Mouse (Mus musculus): ENCODE results near the gene Fes. TPM values are rescaled to one million over a fixed set of nuclear protein-coding genes. Genes with fewer than 3 reads are reported as not detected.
A peak's percentile ranks its signal among the peaks of the same experiment; 100 is the strongest.

Fes gene
- polyA plus RNA-seq, 1 experiment: 53.1 TPM

DNA sequence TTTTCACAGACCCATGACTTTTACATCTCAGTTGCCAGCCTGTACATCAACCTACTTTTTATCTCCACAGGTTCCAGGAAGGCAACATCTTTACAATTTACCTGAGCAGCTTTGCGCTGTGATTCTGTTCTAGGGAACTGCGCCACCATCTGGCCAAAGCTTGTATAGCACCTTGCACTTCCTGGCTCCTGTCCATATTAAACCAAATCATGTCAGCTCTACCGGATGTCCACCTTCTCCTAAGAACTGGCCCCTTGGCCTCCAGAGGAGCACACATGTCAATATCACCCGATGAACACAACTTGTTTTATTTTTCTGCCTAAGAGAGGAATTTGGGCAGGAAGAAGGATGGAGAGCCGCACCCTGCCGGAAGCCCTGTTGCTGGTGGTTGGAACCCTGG is 10.3 kb downstream of the Fes start:
- no peak overlapping the region for H3K4me3 ChIP-seq (replicated peaks)
- H3K4me1 ChIP-seq: peaks cover 87% of the 10 kb centered on the region
- no peaks in the 10 kb centered on the region for H3K9me3 ChIP-seq
- H3K36me3 ChIP-seq (replicated peaks; ENCODE audit: low read length): peaks cover 64% of the 10 kb centered on the region
- TF ChIP-seq FLI1 (IDR thresholded peaks at IDR 0.05; ENCODE audit: low read length): no peak
- TF ChIP-seq GATA1 (IDR thresholded peaks at IDR 0.05; ENCODE audit: borderline replicate concordance, low read length): no peak
- no peaks in the 10 kb centered on the region for H3K27me3 ChIP-seq (replicated peaks)

DNA sequence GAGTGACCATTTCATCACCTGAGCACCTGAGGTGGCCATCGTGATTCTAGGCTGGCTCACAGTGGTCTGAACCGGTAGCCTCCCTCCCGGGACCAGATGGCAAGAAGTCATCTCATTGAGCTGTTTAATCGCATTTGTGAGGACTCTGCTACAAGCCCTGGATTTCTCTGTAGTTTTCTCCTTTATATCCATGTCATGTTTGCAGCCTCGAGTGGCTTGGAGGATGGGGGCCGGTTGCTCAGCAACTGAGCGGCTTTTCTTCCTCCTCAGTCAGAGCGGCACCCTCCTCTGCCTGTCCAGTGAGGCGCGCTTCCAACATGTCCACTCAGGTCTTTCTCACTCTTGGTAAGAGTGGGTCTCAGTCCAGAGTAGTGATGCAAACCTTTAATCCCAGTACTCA is 11.6 kb downstream of the Fes start:
- no peaks in the 10 kb centered on the region for H3K27me3 ChIP-seq (replicated peaks)
- no peak for TF ChIP-seq FLI1 (IDR thresholded peaks at IDR 0.05; ENCODE audit: low read length)
- H3K4me1 ChIP-seq: peaks cover 89% of the 10 kb centered on the region
- H3K4me3 ChIP-seq (replicated peaks): no peak overlapping the region
- H3K9me3 ChIP-seq: no peaks in the 10 kb centered on the region
- H3K36me3 ChIP-seq (replicated peaks; ENCODE audit: low read length): peaks cover 51% of the 10 kb centered on the region

DNA sequence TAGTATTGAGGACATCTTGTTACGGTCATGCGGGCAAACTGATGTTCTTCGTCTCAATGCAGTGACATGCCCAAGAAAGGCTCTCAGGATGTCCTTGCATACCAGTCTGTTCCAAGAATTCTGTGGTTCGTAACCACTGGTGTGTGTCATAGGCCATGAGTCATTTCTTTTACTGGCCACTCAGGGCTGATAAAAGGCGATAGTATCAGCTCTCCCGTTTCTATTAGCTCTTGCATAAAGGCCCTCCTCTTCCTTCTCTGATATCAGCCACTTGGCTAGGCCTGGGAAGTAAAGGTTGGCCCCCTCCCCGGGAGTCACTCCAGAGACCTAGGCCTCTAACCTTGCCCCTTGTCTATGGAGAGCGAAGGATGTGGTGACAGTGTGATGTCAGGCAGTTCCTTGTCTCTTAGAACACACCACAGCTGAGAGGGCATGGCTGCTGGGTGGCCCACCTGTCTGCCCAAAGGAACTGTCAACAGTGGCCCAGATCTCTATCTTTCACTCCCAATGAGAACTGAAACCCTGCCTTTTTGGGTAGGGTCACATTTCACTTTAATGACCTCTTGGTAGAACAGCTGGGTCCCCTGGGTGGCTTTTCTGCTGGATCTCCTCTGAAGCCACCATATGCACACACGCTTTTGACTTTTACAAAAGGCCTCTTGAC is 12.2 kb downstream of the Fes start:
- Histone ChIP-seq H3K4me1 (peaks cover 84% of the 10 kb centered on the region), H3K36me3 (replicated peaks; ENCODE audit: low read length) (peaks cover 45% of the 10 kb centered on the region), H3K9me3 (no peaks in the 10 kb centered on the region), H3K4me3 (replicated peaks) (peak overlapping the region; percentile 85), H3K27me3 (replicated peaks) (no peaks in the 10 kb centered on the region)
- peak; percentile 86 for TF ChIP-seq GATA1 (IDR thresholded peaks at IDR 0.05; ENCODE audit: borderline replicate concordance, low read length)
- TF ChIP-seq FLI1 (IDR thresholded peaks at IDR 0.05; ENCODE audit: low read length): no peak

DNA sequence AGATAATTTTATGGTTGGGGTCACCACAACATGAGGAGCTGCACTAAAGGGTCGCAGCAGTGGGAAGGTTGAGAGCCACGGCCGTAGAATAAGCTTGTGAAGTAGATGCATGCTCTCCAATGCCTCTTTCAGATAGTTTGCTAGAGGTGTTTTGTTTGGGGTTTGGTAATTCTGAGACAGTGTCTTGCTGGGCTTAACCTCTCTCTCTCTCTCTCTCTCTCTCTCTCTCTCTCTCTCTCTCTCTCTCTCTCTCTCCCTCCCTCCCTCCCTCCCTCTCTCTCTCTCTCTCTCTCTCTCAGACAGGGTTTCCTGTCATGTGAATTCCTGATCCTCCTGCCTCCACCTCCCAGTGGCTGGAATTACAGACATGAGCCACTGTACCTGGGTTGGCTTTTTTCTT is 13.0 kb downstream of the Fes start:
- TF ChIP-seq GATA1 (IDR thresholded peaks at IDR 0.05; ENCODE audit: borderline replicate concordance, low read length) (no peak), FLI1 (IDR thresholded peaks at IDR 0.05; ENCODE audit: low read length) (no peak)
- no peaks in the 10 kb centered on the region for H3K27me3 ChIP-seq (replicated peaks)
- H3K9me3 ChIP-seq: no peaks in the 10 kb centered on the region
- peaks cover 37% of the 10 kb centered on the region for H3K36me3 ChIP-seq (replicated peaks; ENCODE audit: low read length)
- peaks cover 86% of the 10 kb centered on the region for H3K4me1 ChIP-seq
- H3K4me3 ChIP-seq (replicated peaks): peak overlapping the region; percentile 85

DNA sequence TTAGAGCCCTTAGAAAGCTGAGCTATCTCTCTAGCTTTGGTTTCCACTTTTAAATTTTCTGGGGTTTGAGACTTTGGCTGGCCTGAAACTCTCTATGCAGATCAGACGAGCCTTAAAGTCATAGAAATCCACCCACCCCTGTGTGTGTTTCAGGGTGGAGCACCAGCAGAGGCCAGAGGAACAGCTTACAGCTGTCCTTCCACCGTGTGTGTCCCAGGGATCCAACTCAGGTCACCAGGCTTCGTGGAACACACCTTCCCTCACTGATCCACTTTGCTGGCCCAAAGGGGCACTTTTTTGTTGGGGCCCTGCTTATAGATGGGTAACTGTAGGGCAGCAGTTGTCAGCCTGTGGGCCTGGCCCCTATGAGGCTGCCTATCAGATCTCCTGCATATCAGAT is 13.5 kb downstream of the Fes start:
- Histone ChIP-seq H3K4me3 (replicated peaks) (peak overlapping the region; percentile 51), H3K36me3 (replicated peaks; ENCODE audit: low read length) (peaks cover 35% of the 10 kb centered on the region), H3K27me3 (replicated peaks) (no peaks in the 10 kb centered on the region), H3K9me3 (no peaks in the 10 kb centered on the region), H3K4me1 (peaks cover 86% of the 10 kb centered on the region)
- TF ChIP-seq GATA1 (IDR thresholded peaks at IDR 0.05; ENCODE audit: borderline replicate concordance, low read length) (no peak), FLI1 (IDR thresholded peaks at IDR 0.05; ENCODE audit: low read length) (no peak)

DNA sequence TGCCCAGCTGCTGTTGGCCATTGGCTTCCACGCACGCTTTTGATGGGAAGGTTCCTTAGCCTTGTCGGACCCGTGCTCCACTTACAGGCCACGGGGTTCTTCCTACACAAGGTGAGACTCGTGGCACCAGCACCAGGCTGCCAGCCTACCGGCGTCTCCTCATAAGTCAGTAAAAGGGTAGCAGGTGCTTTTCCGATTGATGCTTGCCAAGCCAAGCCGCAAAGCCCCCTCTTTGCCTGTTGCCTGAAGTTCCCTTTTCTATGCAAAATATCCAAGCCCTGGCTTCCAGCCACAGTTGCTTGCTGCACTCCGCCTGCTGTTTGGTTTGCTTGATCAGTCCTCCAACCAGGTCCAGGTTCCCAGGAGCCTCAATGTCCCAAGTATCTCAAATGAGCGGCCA is 13.9 kb downstream of the Fes start:
- Histone ChIP-seq H3K9me3 (no peaks in the 10 kb centered on the region), H3K36me3 (replicated peaks; ENCODE audit: low read length) (peaks cover 35% of the 10 kb centered on the region), H3K4me1 (peaks cover 89% of the 10 kb centered on the region), H3K27me3 (replicated peaks) (no peaks in the 10 kb centered on the region), H3K4me3 (replicated peaks) (no peak overlapping the region)
- TF ChIP-seq GATA1 (IDR thresholded peaks at IDR 0.05; ENCODE audit: borderline replicate concordance, low read length) (no peak), FLI1 (IDR thresholded peaks at IDR 0.05; ENCODE audit: low read length) (no peak)

DNA sequence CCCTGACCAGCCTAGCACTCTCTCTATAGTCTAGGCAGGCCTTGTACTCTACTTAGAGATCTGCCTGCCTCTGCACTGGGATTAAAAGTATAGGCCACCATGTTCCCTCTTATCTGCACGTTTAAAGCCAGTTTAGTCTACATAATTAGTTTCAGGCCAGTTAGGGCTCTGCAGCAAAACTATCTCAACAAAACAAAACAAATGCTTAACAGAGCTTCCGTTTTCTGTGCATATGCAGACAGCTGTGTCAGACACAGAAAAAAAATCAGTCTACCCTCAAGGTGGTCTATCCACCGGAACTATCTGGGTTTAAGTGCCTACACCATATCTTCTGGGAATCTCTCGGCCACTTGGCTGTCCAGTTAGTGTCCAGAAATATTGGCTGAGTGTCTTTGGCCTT is 14.4 kb downstream of the Fes start:
- H3K36me3 ChIP-seq (replicated peaks; ENCODE audit: low read length): peaks cover 34% of the 10 kb centered on the region
- peak overlapping the region; percentile 6 for H3K4me3 ChIP-seq (replicated peaks)
- H3K9me3 ChIP-seq: no peaks in the 10 kb centered on the region
- H3K27me3 ChIP-seq (replicated peaks): no peaks in the 10 kb centered on the region
- TF ChIP-seq GATA1 (IDR thresholded peaks at IDR 0.05; ENCODE audit: borderline replicate concordance, low read length) (no peak), FLI1 (IDR thresholded peaks at IDR 0.05; ENCODE audit: low read length) (no peak)
- H3K4me1 ChIP-seq: peaks cover 89% of the 10 kb centered on the region

DNA sequence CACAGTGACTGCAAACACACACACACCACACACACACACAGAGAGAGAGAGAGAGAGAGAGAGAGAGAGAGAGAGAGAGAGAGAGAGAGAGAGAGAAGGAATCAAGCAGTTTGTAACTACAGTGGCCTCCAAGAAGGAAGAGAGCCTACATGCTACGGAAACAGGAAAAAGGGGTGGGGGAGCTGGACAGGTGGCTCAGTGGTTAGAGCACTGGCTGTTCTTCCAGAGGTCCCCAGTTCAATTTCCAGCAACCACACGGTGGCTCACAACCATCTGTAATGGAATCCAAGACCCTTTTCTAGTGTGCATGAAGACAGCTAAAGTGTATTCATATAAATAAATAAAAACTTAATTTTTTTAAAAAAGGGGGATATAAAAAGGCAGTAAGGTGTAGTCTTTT is 15.1 kb downstream of the Fes start:
- no peak for TF ChIP-seq GATA1 (IDR thresholded peaks at IDR 0.05; ENCODE audit: borderline replicate concordance, low read length)
- no peak for TF ChIP-seq FLI1 (IDR thresholded peaks at IDR 0.05; ENCODE audit: low read length)
- Histone ChIP-seq H3K27me3 (replicated peaks) (no peaks in the 10 kb centered on the region), H3K9me3 (no peaks in the 10 kb centered on the region), H3K36me3 (replicated peaks; ENCODE audit: low read length) (peaks cover 34% of the 10 kb centered on the region), H3K4me1 (peaks cover 92% of the 10 kb centered on the region), H3K4me3 (replicated peaks) (no peak overlapping the region)

DNA sequence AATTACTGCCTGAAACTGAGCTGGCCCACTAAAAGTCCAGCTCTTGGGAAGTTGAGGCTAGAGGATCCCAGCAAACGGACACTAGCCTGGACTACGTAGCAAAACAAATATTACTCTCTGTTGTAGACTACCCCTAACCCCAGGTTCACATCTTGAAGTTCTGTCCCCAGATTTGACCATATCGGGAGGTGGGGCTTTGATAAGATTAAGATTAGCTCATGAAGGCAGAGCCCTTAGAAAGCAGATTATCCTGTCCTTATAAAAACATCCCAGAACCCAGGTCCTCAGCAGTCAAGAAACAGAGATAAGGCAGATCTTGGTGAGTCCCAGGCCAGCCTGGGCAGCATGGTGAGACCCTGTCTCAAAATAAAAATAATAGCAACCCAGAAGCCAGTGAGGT is 15.6 kb downstream of the Fes start:
- TF ChIP-seq GATA1 (IDR thresholded peaks at IDR 0.05; ENCODE audit: borderline replicate concordance, low read length) (no peak), FLI1 (IDR thresholded peaks at IDR 0.05; ENCODE audit: low read length) (no peak)
- H3K27me3 ChIP-seq (replicated peaks): no peaks in the 10 kb centered on the region
- no peak overlapping the region for H3K4me3 ChIP-seq (replicated peaks)
- H3K36me3 ChIP-seq (replicated peaks; ENCODE audit: low read length): peaks cover 34% of the 10 kb centered on the region
- H3K9me3 ChIP-seq: no peaks in the 10 kb centered on the region
- peaks cover 92% of the 10 kb centered on the region for H3K4me1 ChIP-seq

DNA sequence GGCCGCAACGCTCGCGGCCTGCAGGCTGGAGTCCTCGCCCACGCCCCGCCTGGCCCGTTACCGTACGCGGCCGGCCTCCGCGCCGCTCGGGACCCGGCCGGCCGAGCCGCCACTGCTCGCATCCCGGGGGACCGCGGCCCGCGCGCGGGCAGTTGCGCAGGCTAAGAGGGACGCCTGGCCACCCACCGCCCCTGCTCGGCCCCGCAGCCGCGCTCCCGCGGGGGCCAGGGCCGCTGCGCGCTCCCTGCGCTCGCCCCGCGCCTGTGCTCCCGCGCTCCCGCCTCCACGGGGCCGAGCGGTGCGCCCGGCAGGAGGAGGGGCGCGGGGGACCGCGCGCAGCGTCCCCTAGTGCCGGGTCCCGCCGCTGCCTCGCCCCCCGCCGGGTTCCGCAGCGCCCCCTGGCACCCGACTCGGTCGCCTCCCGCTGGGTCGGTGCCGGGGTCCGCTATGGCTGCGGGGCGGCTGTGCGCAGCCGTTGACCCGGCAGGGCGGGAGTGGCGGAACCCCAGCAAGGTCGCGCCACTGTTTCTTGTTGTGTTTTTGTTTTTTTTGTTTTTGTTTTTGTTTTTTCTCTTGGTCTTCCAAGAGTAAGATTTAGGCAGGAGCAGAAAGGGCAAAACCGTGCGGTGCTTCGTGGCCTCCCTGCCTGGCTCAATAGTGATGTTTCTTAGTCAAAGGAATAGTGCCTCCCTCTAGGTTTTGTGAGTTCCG is 16.6 kb downstream of the Fes start, which contains the start of gene Man2a2:
Man2a2 (minus strand) TSS at position 335 of the 711 bp plus-strand sequence.
- no peaks in the 10 kb centered on the region for H3K9me3 ChIP-seq
- H3K36me3 ChIP-seq (replicated peaks; ENCODE audit: low read length): peaks cover 34% of the 10 kb centered on the region
- H3K4me3 ChIP-seq (replicated peaks): peak within 1 kb of the TSS; percentile 97
- TF ChIP-seq GATA1 (IDR thresholded peaks at IDR 0.05; ENCODE audit: borderline replicate concordance, low read length): no peak
- no peak for TF ChIP-seq FLI1 (IDR thresholded peaks at IDR 0.05; ENCODE audit: low read length)
- H3K4me1 ChIP-seq: peaks cover 92% of the 10 kb centered on the region
- H3K27me3 ChIP-seq (replicated peaks): no peaks in the 10 kb centered on the region

Data from megakaryocyte, embryonic 14.5 days (primary cell).